In genomic region chr13:93136251-93136650, GRCm38 (mm10) we compare ENCODE assay signal across 17 mouse cellular contexts.
"Had no signal": no experiment of that assay in that cellular context is flagged by ENCODE, and none has a peak within 500 bp of the region (broad histone marks: within the 10 kb centered on the region; RNA-seq: fewer than 3 reads in every experiment).

No protein-coding gene starts in this region.

- H3K9ac ChIP-seq: limb, embryonic 12.5 days; limb, embryonic 15.5 days; liver, embryonic 14.5 days; liver, postnatal 0 days; lung, embryonic 14.5 days; midbrain, embryonic 13.5 days had no signal

- H3K36me3 ChIP-seq: limb, embryonic 12.5 days; limb, embryonic 15.5 days; midbrain, embryonic 13.5 days had no signal

- H3K27ac ChIP-seq: limb, embryonic 12.5 days; limb, embryonic 15.5 days; liver, embryonic 14.5 days; macrophage; midbrain, embryonic 13.5 days; stomach, postnatal 0 days had no signal

- H3K4me1 ChIP-seq: limb, embryonic 12.5 days; midbrain, embryonic 13.5 days had no signal

- H3K9me3 ChIP-seq: limb, embryonic 12.5 days; limb, embryonic 15.5 days; midbrain, embryonic 13.5 days had no signal

- H3K4me2 ChIP-seq: limb, embryonic 12.5 days; limb, embryonic 15.5 days; liver, embryonic 11.5 days; lung, embryonic 14.5 days; midbrain, embryonic 13.5 days had no signal

- H3K27me3 ChIP-seq: limb, embryonic 12.5 days; limb, embryonic 15.5 days; midbrain, embryonic 13.5 days had no signal

- DNase-seq: kidney, postnatal 14 days; kidney, postnatal 4 days; left cerebral cortex, postnatal 4 days; liver, postnatal 0 days; lung, embryonic 14.5 days; thymus, adult 2 months; thymus, postnatal 14 days; thymus, postnatal 4 days had no signal

- H3K4me3 ChIP-seq: limb, embryonic 12.5 days; limb, embryonic 15.5 days; midbrain, embryonic 13.5 days had no signal

- ATAC-seq: liver, postnatal 0 days; lung, postnatal 0 days; midbrain, embryonic 13.5 days; midbrain, embryonic 16.5 days had no signal
